Mouse (Mus musculus): ENCODE results near the gene Ckb.

Ckb gene

GRCm38 (mm10) chr12:111691346-111691872, 19.3 kb upstream of the Ckb start:
- DNase-seq, result no peak

GRCm38 (mm10) chr12:111689426-111689825, 17.3 kb upstream of the Ckb start:
- no peak for DNase-seq

- no peak for DNase-seq
Observed at GRCm38 (mm10) chr12:111688069-111688428, 15.9 kb upstream of the Ckb start.

- DNase-seq, result peak; percentile 70
Observed at GRCm38 (mm10) chr12:111687350-111688068, 15.4 kb upstream of the Ckb start.

- DNase-seq, result no peak
Observed at GRCm38 (mm10) chr12:111686390-111686789, 14.3 kb upstream of the Ckb start.

GRCm38 (mm10) chr12:111682806-111683205, 10.7 kb upstream of the Ckb start:
- DNase-seq, result no peak

- no peak for DNase-seq
Observed at GRCm38 (mm10) chr12:111682003-111682402, 9.9 kb upstream of the Ckb start.

GRCm38 (mm10) chr12:111681305-111681704, 9.2 kb upstream of the Ckb start:
- no peak for DNase-seq

- no peak for DNase-seq
Observed at GRCm38 (mm10) chr12:111680661-111681060, 8.5 kb upstream of the Ckb start.

GRCm38 (mm10) chr12:111678997-111679396, 6.9 kb upstream of the Ckb start:
- no peak for DNase-seq

GRCm38 (mm10) chr12:111678670-111678933, 6.5 kb upstream of the Ckb start:
- DNase-seq, result no peak

GRCm38 (mm10) chr12:111677882-111678669, 5.9 kb upstream of the Ckb start, which contains the start of gene Trmt61a:
Gene Trmt61a (plus strand): TSS chr12:111678105.
- peak; percentile 86 for DNase-seq

- DNase-seq, result no peak
Observed at GRCm38 (mm10) chr12:111677421-111677820, 5.3 kb upstream of the Ckb start.

GRCm38 (mm10) chr12:111675797-111676580, 3.9 kb upstream of the Ckb start:
- no peak for DNase-seq

- no peak for DNase-seq
Observed at GRCm38 (mm10) chr12:111674850-111675486, 2.8 kb upstream of the Ckb start.

- no peak for DNase-seq
Observed at GRCm38 (mm10) chr12:111672581-111672980, 443 bp upstream of the Ckb start.

- peak; percentile 81 for DNase-seq
Observed at GRCm38 (mm10) chr12:111671431-111671902, 671 bp downstream of the Ckb start.

GRCm38 (mm10) chr12:111670976-111671375, 1.2 kb downstream of the Ckb start:
- DNase-seq, result no peak

GRCm38 (mm10) chr12:111670371-111670971, 1.7 kb downstream of the Ckb start:
- DNase-seq, result peak; percentile 86

GRCm38 (mm10) chr12:111669961-111670360, 2.2 kb downstream of the Ckb start:
- DNase-seq, result peak; percentile 49

- DNase-seq, result peak; percentile 50
Observed at GRCm38 (mm10) chr12:111669000-111669788, 2.9 kb downstream of the Ckb start.

Measured in cerebellum, adult 8-10 months (tissue).